Mouse (Mus musculus): ENCODE measurements around the gene Serpina3m. TPM values are rescaled to one million over a fixed set of nuclear protein-coding genes. Genes with fewer than 3 reads are reported as not detected.
"Not testable (repeated sequence)": the region's sequence is repeated elsewhere in the genome, so short reads cannot be mapped to it uniquely, and the experiment has no call there.

Serpina3m gene
- polyA plus RNA-seq (2015; fragmentation: Nextera tagmentation; extraction: Ambion mirVana) = not detected in 2 replicates

DNA sequence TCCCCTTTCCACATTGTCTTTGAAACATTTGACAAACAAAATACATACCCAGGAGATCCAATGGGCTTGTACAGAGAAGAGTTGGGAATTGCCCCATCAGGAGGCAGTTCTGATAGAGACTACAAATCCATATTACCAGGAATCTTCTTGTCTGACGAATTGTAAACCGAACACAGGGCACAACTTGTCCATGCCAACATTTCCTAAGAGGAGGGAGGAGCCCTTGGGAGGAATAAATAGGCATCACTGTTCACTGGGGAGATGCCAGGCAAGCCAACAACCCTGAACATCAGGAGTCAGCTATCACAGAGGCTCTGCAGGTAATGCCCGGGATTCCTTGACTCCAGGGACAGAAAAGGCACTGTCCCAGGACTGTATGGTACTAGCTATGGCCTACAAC is at the start of gene Serpina3m, which contains the start of gene Serpina3k:
Serpina3m (plus strand) TSS at position 261 of the 400 bp plus-strand sequence.
Serpina3k (plus strand) TSS at position 261 of the 400 bp plus-strand sequence.
- not testable (repeated sequence) for H3K4me3 ChIP-seq (replicated peaks; ENCODE audit: low read depth, low read length); H3K4me1 ChIP-seq (replicated peaks; ENCODE audit: insufficient read depth, low read length); DNase-seq (ENCODE audit: low spot score); H3K27me3 ChIP-seq (ENCODE audit: insufficient read depth, low read length); ATAC-seq (replicated peaks; ENCODE audit: low FRiP score, low read depth); H3K9ac ChIP-seq (ENCODE audit: low read depth, low read length); H3K36me3 ChIP-seq (ENCODE audit: insufficient read depth, low read length); H3K9me3 ChIP-seq (replicated peaks; ENCODE audit: low read length); H3K27ac ChIP-seq; H3K4me2 ChIP-seq (ENCODE audit: low read length)
- WGBS = 83% methylated on average over 3 of the region's 3 CpGs

DNA sequence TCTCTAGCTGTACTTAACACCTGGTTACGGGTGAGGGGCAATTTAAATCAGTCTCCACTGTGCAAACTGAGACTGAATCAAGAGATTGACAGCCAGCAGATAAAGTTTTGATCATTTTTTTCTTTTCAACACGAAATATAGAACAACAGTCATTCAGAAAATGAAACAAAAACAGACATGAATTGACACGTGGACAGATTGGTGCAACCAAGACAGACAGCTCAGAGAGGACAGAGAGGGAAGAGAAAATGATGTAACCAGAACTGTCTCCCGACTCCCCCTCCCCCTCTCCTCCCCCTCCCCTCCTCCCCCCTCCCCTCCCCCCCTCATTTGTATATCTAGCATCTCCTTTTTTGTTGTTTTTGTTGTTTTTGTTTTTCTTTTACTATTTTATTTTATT is 48.4 kb upstream of the Serpina3m start:
- TF ChIP-seq CTCF (IDR thresholded peaks at IDR 0.05; ENCODE audit: low read depth) = no peak
- DNase-seq (ENCODE audit: low spot score) (no peak), ATAC-seq (replicated peaks; ENCODE audit: low FRiP score, low read depth) (no peak)
- WGBS = 51% methylated on average over 4 of the region's 4 CpGs
- Histone ChIP-seq H3K36me3 (ENCODE audit: insufficient read depth, low read length) (no peaks in the 10 kb centered on the region), H3K9me3 (replicated peaks; ENCODE audit: low read length) (no peaks in the 10 kb centered on the region), H3K9ac (ENCODE audit: low read depth, low read length) (no peak overlapping the region), H3K4me2 (ENCODE audit: low read length) (no peak overlapping the region), H3K27ac (no peak overlapping the region), H3K4me1 (replicated peaks; ENCODE audit: insufficient read depth, low read length) (no peaks in the 10 kb centered on the region), H3K27me3 (ENCODE audit: insufficient read depth, low read length) (no peaks in the 10 kb centered on the region), H3K4me3 (replicated peaks; ENCODE audit: low read depth, low read length) (no peak overlapping the region)

DNA sequence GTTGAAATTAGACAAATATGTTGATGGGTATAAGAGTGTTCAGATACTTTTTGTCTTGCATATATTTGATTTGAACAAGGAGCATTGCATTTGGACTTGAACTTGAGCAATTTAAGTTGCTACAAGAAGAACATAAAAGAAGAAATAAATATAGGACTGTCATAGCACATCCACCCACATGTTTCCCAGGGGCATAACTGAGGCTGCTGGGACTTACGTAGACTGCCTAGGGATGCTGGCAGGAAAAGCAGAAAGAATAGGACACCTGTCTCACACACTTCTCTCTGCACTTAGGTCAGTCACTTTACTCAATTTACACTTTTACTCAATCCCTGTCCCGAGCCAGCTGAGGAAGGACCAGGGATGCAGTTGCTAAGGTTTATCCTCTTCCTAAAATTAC is 44.3 kb upstream of the Serpina3m start:
- WGBS = 86% methylated on average over 2 of the region's 2 CpGs
- ATAC-seq (replicated peaks; ENCODE audit: low FRiP score, low read depth) = no peak
- Histone ChIP-seq H3K9ac (ENCODE audit: low read depth, low read length) (no peak overlapping the region), H3K4me1 (replicated peaks; ENCODE audit: insufficient read depth, low read length) (no peaks in the 10 kb centered on the region), H3K9me3 (replicated peaks; ENCODE audit: low read length) (no peaks in the 10 kb centered on the region), H3K27ac (no peak overlapping the region), H3K4me2 (ENCODE audit: low read length) (no peak overlapping the region), H3K4me3 (replicated peaks; ENCODE audit: low read depth, low read length) (no peak overlapping the region), H3K27me3 (ENCODE audit: insufficient read depth, low read length) (no peaks in the 10 kb centered on the region), H3K36me3 (ENCODE audit: insufficient read depth, low read length) (no peaks in the 10 kb centered on the region)
- DNase-seq (ENCODE audit: low spot score) = no peak
- no peak for TF ChIP-seq CTCF (IDR thresholded peaks at IDR 0.05; ENCODE audit: low read depth)

- Histone ChIP-seq H3K4me1 (replicated peaks; ENCODE audit: insufficient read depth, low read length) (no peaks in the 10 kb centered on the region), H3K4me2 (ENCODE audit: low read length) (no peak overlapping the region), H3K27ac (no peak overlapping the region), H3K27me3 (ENCODE audit: insufficient read depth, low read length) (no peaks in the 10 kb centered on the region), H3K9me3 (replicated peaks; ENCODE audit: low read length) (no peaks in the 10 kb centered on the region), H3K9ac (ENCODE audit: low read depth, low read length) (no peak overlapping the region), H3K4me3 (replicated peaks; ENCODE audit: low read depth, low read length) (no peak overlapping the region), H3K36me3 (ENCODE audit: insufficient read depth, low read length) (no peaks in the 10 kb centered on the region)
- no peak for ATAC-seq (replicated peaks; ENCODE audit: low FRiP score, low read depth)
- DNase-seq (ENCODE audit: low spot score) = no peak
- WGBS = 87% methylated on average over 2 of the region's 2 CpGs
- no peak for TF ChIP-seq CTCF (IDR thresholded peaks at IDR 0.05; ENCODE audit: low read depth)
Observed at GRCm38 (mm10) chr12:104298049-104298448, 40.2 kb upstream of the Serpina3m start.

DNA sequence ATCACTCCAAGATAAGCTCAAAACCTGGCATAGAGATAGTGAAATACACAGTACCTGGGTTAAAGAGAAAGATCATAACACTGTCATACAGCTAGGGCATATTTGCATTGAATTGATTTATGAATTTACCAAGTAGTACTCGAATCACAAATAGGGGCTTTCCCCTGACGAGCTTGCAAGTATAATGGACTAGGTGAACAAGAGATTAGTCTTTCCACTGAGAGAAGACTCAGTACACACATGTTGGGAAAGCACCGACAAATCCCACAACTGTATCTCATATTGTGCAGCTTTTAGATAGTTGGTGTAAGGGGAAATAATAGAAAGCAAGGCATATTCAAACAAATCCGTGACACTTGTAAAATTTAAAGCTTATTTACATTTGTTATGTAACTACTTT is 32.3 kb upstream of the Serpina3m start:
- Histone ChIP-seq H3K9me3 (replicated peaks; ENCODE audit: low read length) (no peaks in the 10 kb centered on the region), H3K4me1 (replicated peaks; ENCODE audit: insufficient read depth, low read length) (no peaks in the 10 kb centered on the region), H3K27ac (no peak overlapping the region), H3K9ac (ENCODE audit: low read depth, low read length) (no peak overlapping the region), H3K36me3 (ENCODE audit: insufficient read depth, low read length) (no peaks in the 10 kb centered on the region), H3K4me2 (ENCODE audit: low read length) (no peak overlapping the region), H3K4me3 (replicated peaks; ENCODE audit: low read depth, low read length) (no peak overlapping the region), H3K27me3 (ENCODE audit: insufficient read depth, low read length) (no peaks in the 10 kb centered on the region)
- 85% methylated on average over 4 of the region's 4 CpGs for WGBS
- DNase-seq (ENCODE audit: low spot score) (no peak), ATAC-seq (replicated peaks; ENCODE audit: low FRiP score, low read depth) (no peak)
- TF ChIP-seq CTCF (IDR thresholded peaks at IDR 0.05; ENCODE audit: low read depth) = no peak

- Histone ChIP-seq H3K4me3 (replicated peaks; ENCODE audit: low read depth, low read length) (no peak within 1 kb of the TSS), H3K4me2 (ENCODE audit: low read length) (no peak within 1 kb of the TSS), H3K27ac (no peak within 1 kb of the TSS), H3K36me3 (ENCODE audit: insufficient read depth, low read length) (no peaks in the 10 kb centered on the region), H3K4me1 (replicated peaks; ENCODE audit: insufficient read depth, low read length) (no peaks in the 10 kb centered on the region), H3K27me3 (ENCODE audit: insufficient read depth, low read length) (no peaks in the 10 kb centered on the region), H3K9me3 (replicated peaks; ENCODE audit: low read length) (no peaks in the 10 kb centered on the region), H3K9ac (ENCODE audit: low read depth, low read length) (no peak within 1 kb of the TSS)
- no peak for DNase-seq (ENCODE audit: low spot score)
- no peak for TF ChIP-seq CTCF (IDR thresholded peaks at IDR 0.05; ENCODE audit: low read depth)
- WGBS = 88% methylated on average over 1 of the region's 1 CpGs
- no peak for ATAC-seq (replicated peaks; ENCODE audit: low FRiP score, low read depth)
Observed at GRCm38 (mm10) chr12:104314253-104314652, 24.0 kb upstream of the Serpina3m start, which contains the start of gene Serpina3j. Gene Serpina3j (plus strand): TSS chr12:104314553.

DNA sequence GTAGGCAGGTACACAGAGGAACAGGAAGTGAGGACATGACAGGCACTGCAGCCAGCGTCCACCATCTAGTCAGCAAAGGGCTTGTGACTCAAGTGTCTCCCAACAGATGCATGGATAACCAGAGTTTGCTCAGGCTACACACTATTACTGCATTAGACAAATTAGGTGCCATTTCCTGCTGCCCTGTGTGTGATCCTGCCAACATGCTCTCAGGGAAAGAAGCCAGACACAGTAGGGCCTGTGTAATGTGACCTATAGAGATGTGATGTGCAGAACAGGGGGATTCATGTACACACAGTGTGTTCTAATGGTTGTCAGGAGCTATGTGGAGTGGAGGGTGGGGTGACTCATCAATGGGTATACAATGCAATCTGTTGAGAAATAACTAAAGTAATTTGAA is 15.8 kb upstream of the Serpina3m start:
- H3K36me3 ChIP-seq (ENCODE audit: insufficient read depth, low read length) = no peaks in the 10 kb centered on the region
- no peak overlapping the region for H3K4me2 ChIP-seq (ENCODE audit: low read length)
- DNase-seq (ENCODE audit: low spot score) (no peak), ATAC-seq (replicated peaks; ENCODE audit: low FRiP score, low read depth) (no peak)
- no peak overlapping the region for H3K27ac ChIP-seq
- TF ChIP-seq CTCF (IDR thresholded peaks at IDR 0.05; ENCODE audit: low read depth) = no peak
- H3K27me3 ChIP-seq (ENCODE audit: insufficient read depth, low read length) = no peaks in the 10 kb centered on the region
- H3K4me3 ChIP-seq (replicated peaks; ENCODE audit: low read depth, low read length) = no peak overlapping the region
- H3K9me3 ChIP-seq (replicated peaks; ENCODE audit: low read length) = no peaks in the 10 kb centered on the region
- H3K4me1 ChIP-seq (replicated peaks; ENCODE audit: insufficient read depth, low read length) = no peaks in the 10 kb centered on the region
- 79% methylated on average over 1 of the region's 1 CpGs for WGBS
- H3K9ac ChIP-seq (ENCODE audit: low read depth, low read length) = no peak overlapping the region
